Mouse (Mus musculus): ENCODE results near the gene Dnajc5.

Gene Dnajc5

GRCm38 (mm10) chr2:181573961-181574360 is 53.7 kb downstream of the Dnajc5 start:
- DNase-seq = no peak

GRCm38 (mm10) chr2:181574921-181575545 is 54.7 kb downstream of the Dnajc5 start:
- no peak for DNase-seq

DNA sequence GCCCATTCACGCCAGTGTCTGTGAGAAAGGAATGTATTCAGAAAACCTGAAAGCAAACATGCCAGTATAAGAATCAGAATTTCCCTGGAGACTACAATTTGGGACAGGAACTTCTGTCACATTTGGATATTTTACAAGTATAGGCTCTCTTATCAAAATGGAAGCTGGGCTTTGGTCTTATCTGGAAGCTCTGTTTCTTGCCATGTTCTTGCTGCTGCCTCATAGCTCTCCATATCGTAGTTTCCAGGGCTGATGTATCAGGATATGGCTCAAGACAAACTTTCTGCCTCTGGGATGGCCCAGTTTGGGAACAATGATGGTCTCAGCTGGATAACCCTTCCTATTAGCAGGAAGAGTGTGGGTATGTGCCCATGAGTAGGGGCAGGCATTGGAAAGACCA is 56.3 kb downstream of the Dnajc5 start:
- DNase-seq = no peak

DNA sequence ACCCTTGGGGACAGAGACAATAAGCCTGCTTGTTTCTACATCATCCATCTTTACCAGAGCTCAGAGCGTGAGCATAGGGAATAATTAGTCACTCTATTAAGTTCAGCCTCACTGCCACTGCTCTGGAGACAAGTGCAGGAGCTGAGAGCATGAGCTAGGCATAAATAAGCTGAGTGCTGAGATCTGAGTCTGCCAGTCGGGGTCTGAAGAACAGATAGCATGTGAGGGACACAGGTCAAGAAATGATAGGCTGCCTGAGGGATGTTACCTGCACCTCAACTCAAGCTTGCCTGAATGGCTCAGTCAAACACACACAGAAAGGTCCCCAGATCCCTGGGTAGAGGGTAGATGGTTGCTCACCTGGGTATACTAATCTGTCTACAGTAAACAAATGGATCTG is 56.8 kb downstream of the Dnajc5 start:
- DNase-seq = no peak

DNA sequence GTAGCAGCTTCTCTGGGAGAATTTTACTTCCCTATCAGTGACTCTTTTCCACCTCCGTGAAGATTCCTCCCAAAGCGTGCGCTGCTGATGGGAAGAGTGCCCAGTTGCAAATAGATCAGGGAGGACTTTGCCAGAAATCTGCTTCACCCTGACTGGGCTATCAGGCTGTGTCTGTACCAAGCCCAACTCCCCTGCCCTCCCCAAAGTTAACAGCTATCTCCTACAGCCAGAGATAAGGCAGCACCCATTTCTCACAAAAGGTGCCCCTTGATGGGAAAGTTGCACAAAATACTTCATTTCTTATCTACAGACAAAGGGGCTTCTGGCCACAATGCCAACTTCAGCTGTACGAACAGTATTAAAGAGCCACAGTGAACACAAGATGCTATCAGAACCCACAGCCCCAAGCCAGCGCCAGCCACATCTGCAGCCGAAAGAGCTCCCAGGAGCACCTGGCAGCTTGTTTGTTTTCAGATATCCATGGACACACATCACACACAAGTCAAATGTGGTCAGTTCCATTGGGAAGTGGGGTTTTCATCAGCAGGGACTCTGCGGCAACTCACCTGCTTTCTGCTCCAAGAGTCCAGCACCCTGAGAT is 57.8 kb downstream of the Dnajc5 start:
- no peak for DNase-seq

DNA sequence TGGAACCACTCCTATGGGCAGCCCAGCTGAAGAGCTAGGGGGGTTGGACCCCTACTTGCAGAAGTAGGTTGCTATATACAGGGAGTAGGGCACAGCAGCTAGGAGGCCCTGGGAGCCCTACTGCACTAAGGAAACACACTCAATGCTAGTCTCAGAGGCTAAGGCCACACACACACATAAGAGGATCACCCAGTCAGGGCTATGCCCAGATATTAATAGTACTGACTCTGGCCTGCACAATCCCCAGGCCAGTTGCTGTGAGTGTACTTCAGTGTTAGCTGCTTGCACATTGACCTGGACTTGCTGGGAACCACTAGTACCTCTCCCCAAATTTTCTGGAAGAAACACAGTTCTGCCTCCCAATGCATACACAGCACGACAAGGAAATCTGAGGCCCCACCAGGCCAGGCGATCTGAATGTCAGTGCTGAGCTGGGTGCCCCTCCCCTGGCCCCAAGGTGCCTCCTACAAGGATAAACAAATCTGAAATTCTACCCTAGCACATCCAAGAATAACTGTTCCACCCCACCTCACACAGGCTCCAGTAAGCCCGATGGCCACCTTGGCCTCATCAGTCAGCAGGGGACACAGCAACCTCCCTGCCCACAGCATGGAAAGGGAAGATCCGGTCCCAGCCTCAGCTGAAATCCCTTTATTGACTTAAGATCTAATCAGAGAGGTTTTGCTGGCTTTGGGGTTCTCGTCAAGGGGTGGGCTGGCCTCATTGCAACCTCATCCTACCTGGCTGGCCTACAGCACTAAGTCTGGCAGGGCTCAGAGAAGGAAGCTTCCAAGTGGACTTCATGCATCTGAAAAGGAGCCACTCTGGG is 58.7 kb downstream of the Dnajc5 start:
- no peak for DNase-seq

DNA sequence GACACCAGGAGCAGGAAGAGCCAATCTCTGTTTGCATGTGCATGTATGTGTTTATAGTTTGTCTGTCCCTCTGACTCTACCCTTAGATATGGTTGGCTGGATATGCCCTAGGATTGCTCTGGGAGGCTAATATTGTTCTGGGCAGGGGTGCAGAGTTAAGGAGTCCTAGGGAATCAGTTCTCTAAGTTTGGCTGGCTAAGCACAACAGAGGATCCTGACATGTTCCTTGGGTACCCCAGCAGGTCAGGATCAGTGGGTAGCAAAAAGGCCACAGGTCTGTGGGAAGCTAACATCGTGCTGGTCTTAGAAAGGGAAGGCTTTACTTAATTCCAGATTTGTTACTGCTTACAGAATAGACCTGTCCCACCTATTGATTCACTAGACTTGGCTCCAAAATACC is 59.4 kb downstream of the Dnajc5 start:
- DNase-seq = no peak

DNA sequence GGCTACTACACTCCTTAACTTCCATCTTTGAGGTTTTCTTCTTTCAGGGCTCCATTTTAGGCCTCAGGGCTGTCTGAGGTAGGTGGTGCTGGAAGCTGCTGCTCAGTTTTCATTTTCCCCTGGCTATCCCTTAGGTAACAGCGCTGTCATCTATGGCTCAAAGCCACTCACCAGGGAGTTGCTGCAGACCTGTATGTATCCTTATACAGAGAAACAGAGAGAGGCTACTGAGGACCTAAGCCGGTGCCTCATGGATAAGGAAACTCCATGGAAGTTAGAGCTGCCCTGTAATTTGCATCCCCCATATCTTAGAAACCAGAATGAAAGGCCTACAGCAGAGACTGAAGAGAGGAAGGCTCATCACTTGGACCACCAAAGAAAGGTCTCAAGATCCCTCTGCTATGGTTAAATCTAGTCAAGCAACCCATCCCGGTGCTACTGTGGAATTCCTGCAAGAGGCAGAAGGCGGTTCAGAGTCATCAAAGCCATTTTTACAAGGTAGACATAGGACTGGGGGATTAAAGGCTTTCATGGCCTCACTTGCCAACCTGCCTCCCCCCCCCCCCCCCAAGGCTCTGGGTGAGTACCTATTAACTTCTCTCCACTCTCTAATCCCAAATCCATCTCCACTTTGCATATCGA is 60.0 kb downstream of the Dnajc5 start:
- no peak for DNase-seq

DNA sequence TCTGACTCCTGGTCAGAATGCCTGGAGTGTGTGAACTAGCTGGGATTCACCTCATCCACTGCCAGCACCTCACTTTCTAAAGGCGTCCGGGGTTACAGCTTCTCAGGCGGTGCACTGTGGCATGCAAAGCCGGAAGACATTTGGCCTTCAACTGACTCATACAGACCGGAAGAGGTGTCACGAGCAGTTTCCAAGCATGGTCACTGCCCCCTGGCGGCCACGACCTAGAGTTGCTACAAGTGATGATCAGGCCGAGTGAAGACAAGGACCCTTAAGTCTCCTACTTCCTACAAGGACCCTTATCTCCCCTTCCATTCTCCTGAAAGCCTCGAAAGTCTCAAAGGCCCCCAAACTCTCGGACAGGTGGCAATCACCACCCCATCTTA is 60.7 kb downstream of the Dnajc5 start:
- peak; percentile 90 for DNase-seq

GRCm38 (mm10) chr2:181581402-181582120 is 61.3 kb downstream of the Dnajc5 start:
- peak; percentile 88 for DNase-seq

DNA sequence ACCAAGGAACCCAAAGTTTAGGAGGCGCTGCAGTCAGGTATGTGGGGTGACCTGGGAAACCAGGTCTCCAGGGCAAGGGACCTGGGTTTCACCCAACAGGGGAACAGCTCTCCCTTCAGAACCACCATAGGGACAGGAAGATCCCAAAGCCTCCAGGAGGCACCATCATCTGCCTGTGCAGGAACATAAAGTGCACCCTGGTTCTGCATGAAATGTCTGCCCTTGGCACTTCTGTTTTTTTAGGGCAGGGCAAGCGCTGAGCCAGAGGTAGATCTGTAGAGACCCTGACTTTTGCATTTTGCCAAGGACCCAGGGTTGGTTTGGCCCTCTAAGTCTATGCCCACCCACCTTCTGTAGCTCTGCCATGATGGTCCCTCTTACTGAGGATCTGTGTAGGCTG is 62.1 kb downstream of the Dnajc5 start:
- DNase-seq = no peak

GRCm38 (mm10) chr2:181582939-181583338 is 62.7 kb downstream of the Dnajc5 start:
- no peak for DNase-seq

- DNase-seq = no peak
These were observed 63.4 kb downstream of the Dnajc5 start for GRCm38 (mm10) chr2:181583460-181584257.

- no peak for DNase-seq
These were observed 64.2 kb downstream of the Dnajc5 start, which contains the start of gene Uckl1 for GRCm38 (mm10) chr2:181584411-181584942. Uckl1 (minus strand) TSS chr2:181584892.

DNA sequence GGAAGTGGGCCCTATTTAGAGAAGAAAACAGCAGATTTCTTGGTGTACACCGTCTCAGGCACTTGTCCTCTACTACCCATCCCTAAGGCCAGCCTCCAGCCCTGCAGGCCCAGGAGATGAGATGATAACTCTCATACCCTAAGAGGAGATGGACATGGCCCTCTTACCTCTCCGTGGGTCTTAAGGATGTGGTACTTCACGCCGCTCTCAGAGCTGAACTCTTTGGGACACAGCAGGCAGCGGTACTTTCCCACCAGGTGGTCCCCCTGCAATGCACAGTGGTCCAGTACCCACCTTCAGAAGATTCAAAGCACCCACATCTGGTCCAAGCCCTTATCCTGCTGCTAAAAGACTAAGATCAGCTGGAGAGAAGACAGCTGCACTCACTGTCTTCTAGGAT is 65.2 kb downstream of the Dnajc5 start:
- DNase-seq = no peak

GRCm38 (mm10) chr2:181586124-181586523 is 65.8 kb downstream of the Dnajc5 start:
- no peak for DNase-seq

DNA sequence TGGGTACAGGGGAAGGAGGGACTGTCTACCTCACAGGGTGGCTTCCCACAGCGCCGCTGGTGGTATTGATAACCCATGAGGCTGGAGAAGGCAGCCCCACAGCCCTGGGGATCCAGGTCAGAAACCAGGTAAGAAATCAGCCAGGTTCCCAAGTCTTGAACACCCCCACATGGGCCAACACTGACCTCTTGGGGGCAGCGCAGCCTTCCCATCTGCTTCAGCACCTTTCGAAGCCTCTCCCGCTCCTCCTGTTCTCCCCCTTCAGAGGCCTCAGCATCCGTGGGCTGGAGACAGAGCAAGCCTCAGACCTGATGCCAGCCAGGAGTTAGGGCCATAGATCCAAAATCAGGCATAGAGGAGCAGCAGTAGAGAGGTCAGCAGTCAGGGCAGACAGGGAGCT is 67.5 kb downstream of the Dnajc5 start:
- DNase-seq = no peak

GRCm38 (mm10) chr2:181588229-181588780 is 68.0 kb downstream of the Dnajc5 start:
- no peak for DNase-seq

- DNase-seq = no peak
These were observed 68.9 kb downstream of the Dnajc5 start for GRCm38 (mm10) chr2:181589011-181589731.

DNA sequence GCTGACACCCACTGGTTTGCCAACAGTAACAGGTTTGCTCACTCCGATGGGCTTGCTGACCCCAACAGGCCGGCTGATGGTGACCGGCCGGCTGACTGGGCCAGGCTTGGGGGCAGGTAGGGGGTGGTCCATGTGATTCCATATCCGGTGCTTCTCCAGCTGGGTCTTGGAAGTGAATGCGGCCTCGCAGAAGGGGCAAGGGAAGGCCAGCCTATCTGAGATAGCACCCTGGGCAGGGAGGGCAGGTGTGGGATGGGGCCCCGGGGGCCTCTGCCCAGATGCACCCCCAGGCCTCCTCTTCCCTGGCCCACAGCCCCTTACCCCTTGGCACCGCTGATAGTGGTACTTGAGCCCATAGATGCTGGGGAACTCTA is 69.4 kb downstream of the Dnajc5 start:
- no peak for DNase-seq

GRCm38 (mm10) chr2:181590471-181590870 is 70.2 kb downstream of the Dnajc5 start:
- no peak for DNase-seq

Measured in B cell, adult 2 months (primary cell).